Mouse (Mus musculus): ENCODE measurements around the gene Ddc. TPM values are rescaled to one million over a fixed set of nuclear protein-coding genes. Genes with fewer than 3 reads are reported as not detected.

Gene Ddc
- total RNA-seq, 2 experiments from 2014 or later, result 38.1 to 45.7 TPM

- no peak for DNase-seq
Measured at GRCm38 (mm10) chr11:11781728-11782127, 116.2 kb downstream of the Ddc start.

- no peak for DNase-seq
Measured at GRCm38 (mm10) chr11:11778345-11778744, 119.6 kb downstream of the Ddc start.

- DNase-seq, result no peak
Measured at GRCm38 (mm10) chr11:11777796-11778195, 120.1 kb downstream of the Ddc start.

- DNase-seq, result no peak
Measured at GRCm38 (mm10) chr11:11777246-11777645, 120.7 kb downstream of the Ddc start.

GRCm38 (mm10) chr11:11776822-11777174, 121.1 kb downstream of the Ddc start:
- DNase-seq, result no peak

GRCm38 (mm10) chr11:11776071-11776821, 121.7 kb downstream of the Ddc start:
- DNase-seq, result no peak

GRCm38 (mm10) chr11:11774893-11775292, 123.1 kb downstream of the Ddc start:
- no peak for DNase-seq

- no peak for DNase-seq
Measured at GRCm38 (mm10) chr11:11774384-11774783, 123.6 kb downstream of the Ddc start.

- DNase-seq, result no peak
Measured at GRCm38 (mm10) chr11:11772196-11772595, 125.7 kb downstream of the Ddc start.

- no peak for DNase-seq
Measured at GRCm38 (mm10) chr11:11770691-11771090, 127.3 kb downstream of the Ddc start.

GRCm38 (mm10) chr11:11769281-11769680, 128.7 kb downstream of the Ddc start:
- DNase-seq, result no peak

- no peak for DNase-seq
Measured at GRCm38 (mm10) chr11:11768057-11768456, 129.9 kb downstream of the Ddc start.

- no peak for DNase-seq
Measured at GRCm38 (mm10) chr11:11766736-11767135, 131.2 kb downstream of the Ddc start.

- no peak for DNase-seq
Measured at GRCm38 (mm10) chr11:11766105-11766504, 131.8 kb downstream of the Ddc start.

GRCm38 (mm10) chr11:11765414-11765813, 132.5 kb downstream of the Ddc start:
- no peak for DNase-seq

Other genes starting within 250 kb of the Ddc start
- gene Ikzf1, start 213.1 kb downstream of the Ddc start, total RNA-seq (2021), result 1 to 10 TPM; 1.1 to 2.6 TPM
- gene Fignl1, start 89.2 kb downstream of the Ddc start, total RNA-seq (2021), result 1 to 10 TPM; 3.9 to 4.8 TPM
- gene Grb10, start 140.5 kb upstream of the Ddc start, total RNA-seq (2021), result 100 to 1,000 TPM; 410 to 422 TPM

Data from gastrocnemius, postnatal 10 days (tissue).